Mouse (Mus musculus): ENCODE measurements around the gene Tor1a. TPM values are rescaled to one million over a fixed set of nuclear protein-coding genes. Genes with fewer than 3 reads are reported as not detected.
A peak's percentile ranks its signal among the peaks of the same experiment; 100 is the strongest.
"Not testable (repeated sequence)": the region's sequence is repeated elsewhere in the genome, so short reads cannot be mapped to it uniquely, and the experiment has no call there.

The Tor1a gene
- polyA plus RNA-seq, 1 experiment from 2014 or later = 45.9 TPM

DNA sequence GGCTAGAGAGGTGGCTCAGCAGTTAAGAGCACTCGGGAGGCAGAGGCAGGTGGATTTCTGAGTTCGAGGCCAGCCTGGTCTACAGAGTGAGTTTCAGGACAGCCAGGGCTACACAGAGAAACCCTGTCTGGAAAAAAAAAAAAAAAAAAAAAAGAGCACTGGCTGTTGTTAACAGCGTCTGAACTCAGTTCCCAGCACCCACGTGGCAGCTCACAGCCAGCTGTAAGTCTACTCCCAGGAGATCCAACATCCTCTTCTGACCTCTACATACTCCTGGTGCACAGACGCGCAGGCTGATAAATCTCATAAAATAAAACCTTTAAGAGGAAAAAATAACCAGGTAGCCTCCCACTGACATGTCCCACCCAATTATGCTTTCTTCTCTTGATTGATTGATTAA is 51.8 kb downstream of the Tor1a start:
- H3K4me1 ChIP-seq (replicated peaks) = peaks cover 33% of the 10 kb centered on the region
- not testable (repeated sequence) for H3K4me2 ChIP-seq; H3K27ac ChIP-seq; H3K9me3 ChIP-seq (replicated peaks); H3K4me3 ChIP-seq; H3K9ac ChIP-seq; ATAC-seq (replicated peaks; ENCODE audit: insufficient number of reproducible peaks, insufficient read depth, low FRiP score, low read depth); H3K36me3 ChIP-seq; H3K27me3 ChIP-seq
- 78% methylated on average over 6 of the region's 6 CpGs for WGBS

GRCm38 (mm10) chr2:30915376-30915775 is 52.4 kb downstream of the Tor1a start:
- no peaks in the 10 kb centered on the region for H3K9me3 ChIP-seq (replicated peaks)
- no peak overlapping the region for H3K4me2 ChIP-seq
- H3K27ac ChIP-seq = no peak overlapping the region
- peaks cover 33% of the 10 kb centered on the region for H3K4me1 ChIP-seq (replicated peaks)
- no peak overlapping the region for H3K9ac ChIP-seq
- WGBS = 82% methylated on average over 5 of the region's 5 CpGs
- no peak for ATAC-seq (replicated peaks; ENCODE audit: insufficient number of reproducible peaks, insufficient read depth, low FRiP score, low read depth)
- H3K4me3 ChIP-seq = no peak overlapping the region
- no peaks in the 10 kb centered on the region for H3K36me3 ChIP-seq
- no peaks in the 10 kb centered on the region for H3K27me3 ChIP-seq

DNA sequence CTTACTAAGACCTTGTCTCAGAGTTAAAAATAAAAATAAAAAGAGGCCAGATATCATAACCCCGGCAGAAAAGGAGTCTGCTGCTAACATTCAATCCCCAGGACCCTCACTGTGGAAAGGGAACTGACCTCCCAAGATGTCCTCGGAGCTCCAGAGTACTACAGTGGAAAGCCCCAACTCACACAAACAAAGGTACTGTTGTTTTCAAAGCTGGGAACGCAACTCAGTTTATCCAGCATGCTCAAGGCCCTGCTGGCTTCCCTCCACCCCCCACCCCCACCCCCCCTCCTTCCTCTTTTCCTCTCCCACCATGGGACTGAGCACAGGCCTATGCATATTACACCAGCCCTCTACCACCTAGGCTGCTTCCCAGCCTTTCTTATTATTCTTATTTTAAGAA is 52.9 kb downstream of the Tor1a start:
- Histone ChIP-seq H3K27ac (no peak overlapping the region), H3K36me3 (no peaks in the 10 kb centered on the region), H3K4me3 (no peak overlapping the region), H3K9ac (no peak overlapping the region), H3K27me3 (no peaks in the 10 kb centered on the region), H3K9me3 (replicated peaks) (no peaks in the 10 kb centered on the region), H3K4me2 (no peak overlapping the region), H3K4me1 (replicated peaks) (peaks cover 30% of the 10 kb centered on the region)
- WGBS = 57% methylated on average over 3 of the region's 3 CpGs
- no peak for ATAC-seq (replicated peaks; ENCODE audit: insufficient number of reproducible peaks, insufficient read depth, low FRiP score, low read depth)

DNA sequence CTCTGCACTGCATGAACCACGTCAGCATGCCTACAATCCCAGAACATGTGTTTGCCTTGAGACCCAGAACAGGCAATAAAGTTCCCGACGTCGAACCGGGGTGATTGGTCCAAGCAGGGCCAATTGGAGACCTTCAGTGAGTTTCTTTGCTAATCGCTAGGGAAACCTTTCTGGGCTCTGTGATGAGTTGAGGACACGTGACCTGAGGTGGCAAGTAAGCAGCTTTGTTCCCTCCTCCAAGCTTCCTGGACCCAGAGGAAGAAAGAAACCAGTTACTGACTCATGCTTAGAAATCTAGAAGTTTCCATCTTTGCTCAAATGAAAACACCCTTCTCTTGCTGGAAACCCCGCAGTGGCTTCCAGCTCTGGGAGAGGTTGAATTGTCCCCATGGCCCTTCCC is 54.7 kb downstream of the Tor1a start:
- no peak for ATAC-seq (replicated peaks; ENCODE audit: insufficient number of reproducible peaks, insufficient read depth, low FRiP score, low read depth)
- Histone ChIP-seq H3K36me3 (no peaks in the 10 kb centered on the region), H3K9ac (no peak overlapping the region), H3K4me3 (no peak overlapping the region), H3K9me3 (replicated peaks) (no peaks in the 10 kb centered on the region), H3K4me1 (replicated peaks) (peaks cover 15% of the 10 kb centered on the region), H3K27me3 (no peaks in the 10 kb centered on the region), H3K27ac (no peak overlapping the region), H3K4me2 (no peak overlapping the region)
- WGBS = 88% methylated on average over 8 of the region's 8 CpGs

DNA sequence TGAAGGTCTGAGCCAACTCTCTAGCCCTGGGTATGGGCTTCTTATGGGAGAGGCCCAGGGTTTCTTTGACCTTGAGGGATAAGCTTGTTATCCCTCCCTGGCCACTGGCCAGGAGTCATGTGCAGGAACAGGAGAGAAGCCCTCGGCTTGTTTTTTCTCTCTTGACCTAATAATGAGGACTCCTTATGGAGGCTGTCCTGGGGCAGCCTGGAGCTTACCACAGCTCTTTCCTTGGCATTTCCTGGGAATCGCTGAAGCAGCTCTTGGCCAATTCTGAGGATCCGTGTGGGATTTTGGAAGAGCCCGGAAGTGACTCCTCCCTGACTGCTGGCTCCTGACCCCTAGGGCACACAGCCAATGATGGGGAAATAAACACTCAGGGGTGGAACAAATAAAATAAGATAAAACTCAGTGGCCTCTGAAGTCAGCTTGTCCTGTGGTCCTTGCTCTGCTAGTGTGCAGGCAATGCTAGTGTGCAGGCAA is 55.4 kb downstream of the Tor1a start:
- peak; percentile 35; the same call in 1 of the 2 replicates for ATAC-seq (replicated peaks; ENCODE audit: insufficient number of reproducible peaks, insufficient read depth, low FRiP score, low read depth)
- H3K9ac ChIP-seq = no peak overlapping the region
- H3K9me3 ChIP-seq (replicated peaks) = no peaks in the 10 kb centered on the region
- 0 out of 2 replicates have a peak overlapping the region, but pooled peaks have one; percentile 5 for H3K4me2 ChIP-seq
- WGBS = 20% methylated on average over 4 of the region's 4 CpGs
- H3K27me3 ChIP-seq = no peaks in the 10 kb centered on the region
- peak overlapping the region; percentile 74 for H3K27ac ChIP-seq
- H3K4me1 ChIP-seq (replicated peaks) = peaks cover 15% of the 10 kb centered on the region
- H3K4me3 ChIP-seq = no peak overlapping the region
- no peaks in the 10 kb centered on the region for H3K36me3 ChIP-seq

Other genes with a start within 250 kb of the Tor1a start
- gene 1700001O22Rik, start 164.3 kb downstream of the Tor1a start, polyA plus RNA-seq (2015; fragmentation: Nextera tagmentation; extraction: Ambion mirVana) = 2.1 and 2.6 TPM in 2 replicates
- 75.8 and 77.2 TPM in 2 replicates for gene Ntmt1, start 160.1 kb downstream of the Tor1a start, polyA plus RNA-seq (2015; fragmentation: Nextera tagmentation; extraction: Ambion mirVana)
- 17.2 and 22.4 TPM in 2 replicates for gene Asb6, start 137.6 kb downstream of the Tor1a start, polyA plus RNA-seq (2015; fragmentation: Nextera tagmentation; extraction: Ambion mirVana)
- gene Prrx2, start 133.0 kb downstream of the Tor1a start, polyA plus RNA-seq (2015; fragmentation: Nextera tagmentation; extraction: Ambion mirVana) = 14.1 and 20.1 TPM in 2 replicates
- 2.6 and 4.4 TPM in 2 replicates for gene Ptges, start 38.1 kb downstream of the Tor1a start, polyA plus RNA-seq (2015; fragmentation: Nextera tagmentation; extraction: Ambion mirVana)
- gene Tor1b, start 15.0 kb downstream of the Tor1a start, polyA plus RNA-seq (2015; fragmentation: Nextera tagmentation; extraction: Ambion mirVana) = 20.4 and 25.0 TPM in 2 replicates
- 33.3 and 38.4 TPM in 2 replicates for gene BC005624, start 14.3 kb upstream of the Tor1a start, polyA plus RNA-seq (2015; fragmentation: Nextera tagmentation; extraction: Ambion mirVana)
- 38.5 and 42.9 TPM in 2 replicates for gene Usp20, start 14.3 kb upstream of the Tor1a start, polyA plus RNA-seq (2015; fragmentation: Nextera tagmentation; extraction: Ambion mirVana)
- gene Fnbp1, start 174.1 kb upstream of the Tor1a start, polyA plus RNA-seq (2015; fragmentation: Nextera tagmentation; extraction: Ambion mirVana) = 16.0 and 21.8 TPM in 2 replicates
- 26.4 and 31.0 TPM in 2 replicates for gene Gpr107, start 184.4 kb upstream of the Tor1a start, polyA plus RNA-seq (2015; fragmentation: Nextera tagmentation; extraction: Ambion mirVana)